Mouse (Mus musculus) MEL (cell line): ENCODE results near the gene Gm20388.

Experiments
- EP300 ChIP-seq, 2 experiments: IDR thresholded peaks; 2 replicates each; pipeline ENCODE4 v1.6.1; 2011; ENCODE audit warnings: improper control_type of control experiment in 2 of 2, low read length in 2 of 2, low read depth in 1 of 2, mild to moderate bottlenecking in 1 of 2
- GATA1 ChIP-seq: IDR thresholded peaks from 2 replicates; pipeline ENCODE4 v1.6.1; 2011; ENCODE audit warnings: low read depth, low read length, improper control_type of control experiment
- HCFC1 ChIP-seq: IDR thresholded peaks from 2 replicates; pipeline ENCODE4 v1.6.1; 2012; ENCODE audit warnings: low read depth, mild to moderate bottlenecking, inconsistent platforms, low read length, improper control_type of control experiment, moderate library complexity
- MAX ChIP-seq: IDR thresholded peaks from 2 replicates; pipeline ENCODE4 v1.6.1; 2011; ENCODE audit warnings: low read length, improper control_type of control experiment
- POLR2A ChIP-seq, 2 experiments: IDR thresholded peaks; 2 replicates each; pipeline ENCODE4 v1.6.1; 2011 to 2012; ENCODE audit warnings: low read length in 2 of 2, mild to moderate bottlenecking in 2 of 2, control low read depth in 1 of 2, improper control_type of control experiment in 1 of 2, low read depth in 1 of 2, moderate library complexity in 1 of 2; ENCODE audit not compliant: control insufficient read depth in 1 of 2, insufficient read depth in 1 of 2, poor library complexity in 1 of 2
- RCOR1 ChIP-seq: IDR thresholded peaks from 2 replicates; pipeline ENCODE4 v1.6.1; 2012; ENCODE audit warnings: low read depth, mild to moderate bottlenecking, inconsistent platforms, low read length, improper control_type of control experiment
- TBP ChIP-seq: IDR thresholded peaks from 2 replicates; pipeline ENCODE4 v1.8.0; 2011; ENCODE audit warnings: low read depth, low read length, improper control_type of control experiment

DNA sequence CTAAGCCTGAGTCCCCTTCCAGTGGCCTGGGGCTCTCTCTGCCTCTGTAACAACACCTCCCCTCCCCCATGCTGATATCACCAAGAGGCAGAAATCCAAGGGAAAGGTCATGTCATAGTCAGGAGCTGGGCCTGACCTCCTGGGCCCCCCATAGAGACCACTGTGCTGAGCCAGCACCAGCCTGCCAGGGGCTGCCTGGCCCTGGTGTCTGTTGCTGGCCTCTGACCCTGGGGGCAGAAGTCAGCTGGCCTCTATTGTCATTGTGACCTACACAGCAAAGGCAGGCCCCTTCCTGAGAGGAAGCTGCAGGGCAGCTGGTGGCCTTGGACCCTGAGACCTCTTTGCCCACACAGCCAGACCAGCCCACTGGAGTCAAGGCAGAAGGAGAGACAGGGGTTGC lies 909.3 kb downstream of the Gm20388 start:
- TF ChIP-seq POLR2A (IDR thresholded peaks at IDR 0.05; ENCODE audit: control insufficient read depth in 1 of 2, insufficient read depth in 1 of 2, low read depth in 1 of 2, low read length in 2 of 2, poor library complexity in 1 of 2) (no peak), TBP (no peak), MAX (no peak), GATA1 (no peak), HCFC1 (no peak), RCOR1 (no peak), EP300 (IDR thresholded peaks at IDR 0.05; ENCODE audit: low read depth in 1 of 2, low read length in 2 of 2) (no peak)
